ENCODE assay signal across 26 mouse cellular contexts in the genomic region with DNA sequence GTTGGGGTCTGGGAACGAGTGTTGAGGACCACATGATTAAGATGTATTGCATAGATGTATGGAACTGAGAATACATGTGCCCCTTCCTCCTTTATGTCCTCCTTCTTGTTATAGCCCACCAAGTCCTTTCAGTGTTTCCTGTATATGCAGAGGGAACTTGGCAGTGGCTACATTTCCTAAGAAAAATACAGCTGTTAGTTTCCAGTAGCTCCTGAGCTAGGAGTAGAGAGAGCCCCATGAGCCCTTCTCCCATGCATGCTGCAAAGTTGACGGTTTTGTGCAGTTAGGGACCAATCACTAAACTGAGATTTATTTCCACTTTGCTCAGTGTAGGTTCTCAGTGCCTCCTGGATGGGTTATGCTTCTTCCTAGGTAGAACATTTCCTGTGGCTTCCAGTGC.
"Had no signal": no experiment of that assay in that cellular context is flagged by ENCODE, and none has a peak within 500 bp of the region (broad histone marks: within the 10 kb centered on the region; RNA-seq: fewer than 3 reads in every experiment).

No protein-coding gene starts in this region.

- H3K27ac ChIP-seq: gastrocnemius, adult 2 months; heart, embryonic 13.5 days; heart, embryonic 15.5 days; hindbrain, embryonic 10.5 days; hindbrain, embryonic 12.5 days; hindbrain, embryonic 14.5 days; intestine, embryonic 15.5 days; layer of hippocampus, adult 2 months; left cerebral cortex, adult 2 months; limb, embryonic 10.5 days; limb, embryonic 12.5 days had no signal

- H3K4me3 ChIP-seq: gastrocnemius, adult 2 months; heart, embryonic 13.5 days; heart, embryonic 15.5 days; hindbrain, embryonic 10.5 days; hindbrain, embryonic 12.5 days; intestine, embryonic 15.5 days; layer of hippocampus, adult 2 months; left cerebral cortex, adult 2 months; limb, embryonic 10.5 days; limb, embryonic 12.5 days had no signal

- ATAC-seq: forebrain, embryonic 16.5 days; hindbrain, embryonic 16.5 days; inflammation-experienced regulatory T-cells, adult 6 months; intestine, embryonic 15.5 days; intestine, postnatal 0 days had no signal

- H3K4me2 ChIP-seq: heart, embryonic 11.5 days; heart, embryonic 13.5 days; heart, embryonic 15.5 days; hindbrain, embryonic 12.5 days; hindbrain, embryonic 14.5 days; intestine, embryonic 15.5 days; limb, embryonic 12.5 days had no signal

- H3K27me3 ChIP-seq: heart, embryonic 13.5 days; heart, embryonic 15.5 days; hindbrain, embryonic 12.5 days; intestine, embryonic 15.5 days; limb, embryonic 12.5 days had no signal

- H3K9ac ChIP-seq: heart, embryonic 13.5 days; heart, embryonic 15.5 days; hindbrain, embryonic 12.5 days; hindbrain, embryonic 14.5 days; intestine, embryonic 15.5 days; limb, embryonic 12.5 days had no signal

- H3K9me3 ChIP-seq: heart, embryonic 13.5 days; heart, embryonic 15.5 days; hindbrain, embryonic 10.5 days; hindbrain, embryonic 12.5 days; intestine, embryonic 15.5 days; limb, embryonic 10.5 days; limb, embryonic 12.5 days had no signal

- H3K4me1 ChIP-seq: hindbrain, embryonic 10.5 days; hindbrain, embryonic 12.5 days; limb, embryonic 10.5 days had no signal

- H3K36me3 ChIP-seq: hindbrain, embryonic 12.5 days; intestine, embryonic 15.5 days; limb, embryonic 12.5 days had no signal

- DNase-seq: gastrocnemius, adult 2 months; gastrocnemius, postnatal 10 days; gastrocnemius, postnatal 25 days; heart, adult 18-20 months; heart, postnatal 10 days; heart, postnatal 4 days; kidney, adult 18-20 months; kidney, adult 8-10 months; kidney, postnatal 10 days; kidney, postnatal 36 days; liver had no signal
